Mouse (Mus musculus): ENCODE measurements around the gene Ivl. TPM values are rescaled to one million over a fixed set of nuclear protein-coding genes. Genes with fewer than 3 reads are reported as not detected.

The Ivl gene
- not detected for total RNA-seq (2021)
- long read RNA-seq, experiment 1, result 0 reads
- long read RNA-seq, experiment 2, result 0 reads

- DNase-seq (ENCODE audit: low spot score), result no peak
Measured at GRCm38 (mm10) chr3:92573449-92574041, at the start of gene Ivl. Gene Ivl (minus strand): TSS chr3:92573735.

GRCm38 (mm10) chr3:92621560-92621959 lies 48.0 kb upstream of the Ivl start, which contains the start of gene Lce6a:
Gene Lce6a (minus strand): TSS chr3:92621660.
- no peak for DNase-seq (ENCODE audit: low spot score)

- DNase-seq (ENCODE audit: low spot score), result no peak
Measured at GRCm38 (mm10) chr3:92609804-92610203, 36.3 kb upstream of the Ivl start.

GRCm38 (mm10) chr3:92607392-92607791 lies 33.9 kb upstream of the Ivl start, which contains the start of gene 2210017I01Rik:
Gene 2210017I01Rik (minus strand): TSS chr3:92607492.
- DNase-seq (ENCODE audit: low spot score), result no peak

GRCm38 (mm10) chr3:92602169-92602568 lies 28.6 kb upstream of the Ivl start:
- DNase-seq (ENCODE audit: low spot score), result no peak

- DNase-seq (ENCODE audit: low spot score), result no peak
Measured at GRCm38 (mm10) chr3:92600456-92600855, 26.9 kb upstream of the Ivl start.

GRCm38 (mm10) chr3:92599973-92600372 lies 26.4 kb upstream of the Ivl start:
- no peak for DNase-seq (ENCODE audit: low spot score)

- DNase-seq (ENCODE audit: low spot score), result no peak
Measured at GRCm38 (mm10) chr3:92598429-92598828, 24.9 kb upstream of the Ivl start.

- no peak for DNase-seq (ENCODE audit: low spot score)
Measured at GRCm38 (mm10) chr3:92588858-92589257, 15.3 kb upstream of the Ivl start, which contains the start of gene Smcp. Gene Smcp (minus strand): TSS chr3:92588997.

- no peak for DNase-seq (ENCODE audit: low spot score)
Measured at GRCm38 (mm10) chr3:92587190-92587589, 13.7 kb upstream of the Ivl start.

GRCm38 (mm10) chr3:92585055-92585454 lies 11.5 kb upstream of the Ivl start:
- DNase-seq (ENCODE audit: low spot score), result no peak

GRCm38 (mm10) chr3:92583164-92583826 lies 9.8 kb upstream of the Ivl start:
- DNase-seq (ENCODE audit: low spot score), result no peak

- DNase-seq (ENCODE audit: low spot score), result no peak
Measured at GRCm38 (mm10) chr3:92579508-92579907, 6.0 kb upstream of the Ivl start.

- DNase-seq (ENCODE audit: low spot score), result no peak
Measured at GRCm38 (mm10) chr3:92578652-92579413, 5.3 kb upstream of the Ivl start.

GRCm38 (mm10) chr3:92572514-92573155 lies 900 bp downstream of the Ivl start:
- no peak for DNase-seq (ENCODE audit: low spot score)

- no peak for DNase-seq (ENCODE audit: low spot score)
Measured at GRCm38 (mm10) chr3:92568752-92569151, 4.8 kb downstream of the Ivl start.

- DNase-seq (ENCODE audit: low spot score), result no peak
Measured at GRCm38 (mm10) chr3:92565418-92565817, 8.1 kb downstream of the Ivl start.

- DNase-seq (ENCODE audit: low spot score), result no peak
Measured at GRCm38 (mm10) chr3:92534411-92534810, 39.1 kb downstream of the Ivl start, which contains the start of gene 2310046K23Rik. Gene 2310046K23Rik (minus strand): TSS chr3:92534511.
